Mouse (Mus musculus) intestine, embryonic 14.5 days (tissue): Measurements from ENCODE around the gene Cd320. TPM values are rescaled to one million over a fixed set of nuclear protein-coding genes. Genes with fewer than 3 reads are reported as not detected.
"Not testable (repeated sequence)": the region's sequence is repeated elsewhere in the genome, so short reads cannot be mapped to it uniquely, and the experiment has no call there.

Source experiments
- ATAC-seq: fragments of 200-750 bp; cut with Nextera tagmentation; replicated peaks from 2 replicates; pipeline ENCODE4 v1.8.0; 2017; ENCODE audit warnings: low read depth, moderate number of reproducible peaks, moderate TSS enrichment, moderate library complexity; ENCODE audit not compliant: low FRiP score, low TSS enrichment
- DNase-seq: peaks from one replicate; pipeline ENCODE4 v3.0.0-alpha.2; 2018; ENCODE audit warnings: low spot score
- H3K27ac ChIP-seq: fragments of 300-500 bp; sonication (generic); 2 replicates; pipeline ENCODE4 v1.5.1; 2014; ENCODE audit warnings: low read depth, mild to moderate bottlenecking, control low read depth
- H3K27me3 ChIP-seq: fragments of 300-500 bp; sonication (generic); replicated peaks from 2 replicates; pipeline ENCODE4 v1.6.1; 2014; ENCODE audit warnings: low read length, control low read depth; ENCODE audit not compliant: control insufficient read depth, insufficient read depth
- H3K36me3 ChIP-seq: fragments of 300-500 bp; sonication (generic); 2 replicates; pipeline ENCODE4 v1.6.1; 2014; ENCODE audit warnings: low read length, control low read depth; ENCODE audit not compliant: control insufficient read depth, insufficient read depth
- H3K4me1 ChIP-seq: fragments of 300-500 bp; sonication (generic); replicated peaks from 2 replicates; pipeline ENCODE4 v1.6.1; 2014; ENCODE audit warnings: low read length, control low read depth, mixed read lengths; ENCODE audit not compliant: control insufficient read depth, insufficient read depth
- H3K4me2 ChIP-seq: fragments of 300-500 bp; sonication (generic); 2 replicates; pipeline ENCODE4 v1.6.1; 2014; ENCODE audit warnings: low read length
- H3K4me3 ChIP-seq: fragments of 300-500 bp; sonication (generic); 2 replicates; pipeline ENCODE4 v1.5.1; 2014; ENCODE audit warnings: low read depth, low read length, control low read depth, mixed read lengths
- H3K9ac ChIP-seq: fragments of 300-500 bp; sonication (generic); 2 replicates; pipeline ENCODE4 v1.6.1; 2014; ENCODE audit warnings: mild to moderate bottlenecking, low read length
- H3K9me3 ChIP-seq: fragments of 300-500 bp; sonication (generic); 2 replicates; pipeline ENCODE4 v1.6.1; 2016; ENCODE audit warnings: low read length, control low read depth; ENCODE audit not compliant: control insufficient read depth
- WGBS: fragments of 180-500 bp; shearing (Covaris S2); extraction: QIAGEN DNeasy Blood & Tissue Kit; methylation state at CpG from one replicate; pipeline ENCODE4 v1.1.7; 2014; 5-methylcytosine and 5-hydroxymethylcytosine counted together
- microRNA-seq: library from miRNA; unstranded; fragments of <30 nt; microRNA quantifications from one replicate; pipeline ENCODE4, GENCODE M21; 2016
- polyA plus RNA-seq: library from polyadenylated mRNA; unstranded; fragments of >200 nt; fragmentation: Nextera tagmentation; extraction: Ambion mirVana; gene quantifications from 2 replicates; pipeline ENCODE4 v1.2.1, GENCODE M21; 2014

The Cd320 gene
- polyA plus RNA-seq, 1 experiment from 2014 or later: 86.7 TPM

DNA sequence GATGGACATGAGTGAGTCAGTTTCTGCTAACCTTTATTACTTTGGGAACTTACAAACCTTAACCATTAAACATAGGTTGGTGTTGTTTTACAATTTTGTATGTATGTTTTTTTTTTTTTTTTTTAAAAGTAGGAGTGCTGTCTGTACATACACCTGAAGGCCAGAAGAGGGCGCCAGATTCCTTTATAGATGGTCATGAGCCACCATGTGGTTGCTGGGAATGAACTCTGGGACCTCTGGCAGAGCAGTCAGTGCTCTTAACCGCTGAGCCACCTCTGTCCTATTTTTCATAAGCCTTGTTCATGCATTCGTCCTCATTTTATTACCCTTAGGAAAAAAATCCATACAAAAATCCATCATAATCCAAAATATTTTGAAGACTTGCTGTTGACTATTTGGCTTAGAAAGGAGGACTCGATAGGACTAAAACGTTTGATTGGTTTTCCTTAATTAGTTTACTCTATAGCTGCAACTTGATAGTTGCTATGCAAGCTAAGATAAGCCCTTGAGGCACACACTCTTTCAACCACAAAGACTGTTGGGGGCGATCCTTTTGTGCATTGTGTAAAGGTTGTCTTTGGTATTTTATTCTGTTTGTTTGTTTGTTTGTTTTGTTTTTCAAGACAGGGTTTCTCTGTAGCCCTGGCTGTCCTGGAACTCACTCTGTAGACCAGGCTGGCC is 54.4 kb downstream of the Cd320 start:
- Histone ChIP-seq H3K9me3 (no peaks in the 10 kb centered on the region), H3K4me3 (no peak overlapping the region), H3K9ac (no peak overlapping the region), H3K27ac (no peak overlapping the region), H3K27me3 (no peaks in the 10 kb centered on the region), H3K4me1 (no peaks in the 10 kb centered on the region), H3K36me3 (no peaks in the 10 kb centered on the region), H3K4me2 (no peak overlapping the region)
- DNase-seq: no peak
- ATAC-seq: no peak
- WGBS: 36% methylated on average over 6 of the region's 6 CpGs

GRCm38 (mm10) chr17:33898193-33898592 is 55.3 kb downstream of the Cd320 start:
- not testable (repeated sequence) for H3K27me3 ChIP-seq, H3K36me3 ChIP-seq, H3K4me2 ChIP-seq, H3K27ac ChIP-seq, H3K9me3 ChIP-seq, DNase-seq, ATAC-seq, H3K4me3 ChIP-seq, H3K9ac ChIP-seq, H3K4me1 ChIP-seq
- WGBS: 83% methylated on average over 3 of the region's 4 CpGs

Small RNA genes within 50 kb of the gene (microRNA-seq; reads per million reads assigned to microRNA genes)
- not detected for gene Gm27740

Other genes with a start within 250 kb of the Cd320 start
- gene Zfp414, start 214.0 kb upstream of the Cd320 start, polyA plus RNA-seq: 72.6 and 81.8 TPM in 2 replicates
- 0.39 and 0.97 TPM in 2 replicates for gene Pram1, start 205.0 kb upstream of the Cd320 start, polyA plus RNA-seq
- gene Hnrnpm, start 156.2 kb upstream of the Cd320 start, polyA plus RNA-seq: 309 and 366 TPM in 2 replicates
- gene March2, start 124.4 kb upstream of the Cd320 start, polyA plus RNA-seq: 47.0 and 47.2 TPM in 2 replicates
- gene Rab11b, start 82.6 kb upstream of the Cd320 start, polyA plus RNA-seq: 209 and 261 TPM in 2 replicates
- 18.0 and 22.0 TPM in 2 replicates for gene Angptl4, start 61.3 kb upstream of the Cd320 start, polyA plus RNA-seq
- 28.0 and 28.8 TPM in 2 replicates for gene Kank3, start 32.6 kb upstream of the Cd320 start, polyA plus RNA-seq
- 1,343 and 1,538 TPM in 2 replicates for gene Rps28, start 18.5 kb upstream of the Cd320 start, polyA plus RNA-seq
- gene Ndufa7, start 18.5 kb upstream of the Cd320 start, polyA plus RNA-seq: 589 and 606 TPM in 2 replicates
- not detected in 2 replicates for gene Gm7029, start 30.7 kb downstream of the Cd320 start, polyA plus RNA-seq
- gene Kifc1, start 47.6 kb downstream of the Cd320 start, polyA plus RNA-seq: 6.7 and 9.4 TPM in 2 replicates
- gene Platr17, start 62.0 kb downstream of the Cd320 start, polyA plus RNA-seq: 0.23 TPM in 2 replicates
- 41.8 and 42.7 TPM in 2 replicates for gene Daxx, start 66.3 kb downstream of the Cd320 start, polyA plus RNA-seq
- 32.3 and 32.5 TPM in 2 replicates for gene Tapbp, start 72.8 kb downstream of the Cd320 start, polyA plus RNA-seq
- 9.4 and 9.8 TPM in 2 replicates for gene Zbtb22, start 72.8 kb downstream of the Cd320 start, polyA plus RNA-seq
- 31.3 and 34.5 TPM in 2 replicates for gene Rgl2, start 86.5 kb downstream of the Cd320 start, polyA plus RNA-seq
- gene Pfdn6, start 97.3 kb downstream of the Cd320 start, polyA plus RNA-seq: 163 and 175 TPM in 2 replicates
- gene Wdr46, start 97.6 kb downstream of the Cd320 start, polyA plus RNA-seq: 28.6 and 31.8 TPM in 2 replicates
- 3.7 and 4.9 TPM in 2 replicates for gene B3galt4, start 108.4 kb downstream of the Cd320 start, polyA plus RNA-seq
- gene Vps52, start 112.7 kb downstream of the Cd320 start, polyA plus RNA-seq: 32.4 and 35.3 TPM in 2 replicates
- gene Rps18, start 112.9 kb downstream of the Cd320 start, polyA plus RNA-seq: 2,375 and 2,437 TPM in 2 replicates
- gene H2-K1, start 157.3 kb downstream of the Cd320 start, polyA plus RNA-seq: 105 and 137 TPM in 2 replicates
- 4.4 and 5.9 TPM in 2 replicates for gene Ring1, start 181.6 kb downstream of the Cd320 start, polyA plus RNA-seq
- gene H2-Ke6, start 185.0 kb downstream of the Cd320 start, polyA plus RNA-seq: 49.7 and 53.6 TPM in 2 replicates
- 86.4 and 89.5 TPM in 2 replicates for gene Slc39a7, start 188.6 kb downstream of the Cd320 start, polyA plus RNA-seq
- gene Rxrb, start 188.7 kb downstream of the Cd320 start, polyA plus RNA-seq: 21.5 and 28.5 TPM in 2 replicates
- 0.44 and 0.66 TPM in 2 replicates for gene Col11a2, start 196.3 kb downstream of the Cd320 start, polyA plus RNA-seq
- gene H2-Oa, start 249.2 kb downstream of the Cd320 start, polyA plus RNA-seq: 0.75 and 1.1 TPM in 2 replicates